In genomic region chr3:27637046-27637661, GRCm38 (mm10) we compare ENCODE assay signal across 15 mouse cellular contexts.
DNase-seq lines count a peak whose midpoint lies in the region; ATAC-seq and TF ChIP-seq lines count a peak whose summit lies in the region.
"Had no signal": no experiment of that assay in that cellular context is flagged by ENCODE, and none has a peak within 500 bp of the region (broad histone marks: within the 10 kb centered on the region; RNA-seq: fewer than 3 reads in every experiment).

No protein-coding gene starts in this region.

- WGBS in heart, embryonic 11.5 days (ENCODE audit: insufficient replicate concordance): 46% methylated on average over 6 of the region's 6 CpGs
- 68% methylated on average over 6 of the region's 6 CpGs for WGBS in kidney, embryonic 15.5 days
- 80% methylated on average over 6 of the region's 6 CpGs for WGBS in kidney, adult 2 months
- WGBS in embryonic facial prominence, embryonic 14.5 days: 51% methylated on average over 6 of the region's 6 CpGs

- no peak for DNase-seq in heart, postnatal 14 days
- DNase-seq in kidney, adult 2 months: no peak
- DNase-seq in Muller cell, postnatal 12 days (ENCODE audit: inconsistent ontology term): peak; percentile 69
- no peak for DNase-seq in embryonic facial prominence, embryonic 14.5 days (ENCODE audit: low spot score)
- DNase-seq in adrenal gland, adult 8-10 months: no peak
- DNase-seq in testis, postnatal 14 days (ENCODE audit: low spot score): no peak
- DNase-seq: cerebellum, adult 11-12 months; gastrocnemius, postnatal 14 days; right cerebral cortex, postnatal 4 days; thymus, postnatal 36 days had no signal

- intact Hi-C loops in heart, postnatal 14 days (cut with DNase I): no loop called here

- H3K4me3 ChIP-seq in heart, embryonic 11.5 days (ENCODE audit: low read depth, low read length): no peak overlapping the region
- H3K4me3 ChIP-seq in kidney, embryonic 15.5 days (replicated peaks): no peak overlapping the region
- H3K4me3 ChIP-seq in kidney, adult 2 months (ENCODE audit: insufficient read depth, low read depth, low read length): no peak overlapping the region
- no peak overlapping the region for H3K4me3 ChIP-seq in embryonic facial prominence, embryonic 14.5 days (ENCODE audit: low read depth, low read length)
- H3K4me3 ChIP-seq: myocyte had no signal

- no peak overlapping the region for H3K4me2 ChIP-seq in heart, embryonic 11.5 days
- no peak overlapping the region for H3K4me2 ChIP-seq in kidney, embryonic 15.5 days
- H3K4me2 ChIP-seq in embryonic facial prominence, embryonic 14.5 days (ENCODE audit: low read depth, low read length): no peak overlapping the region

- no peak overlapping the region for H3K9ac ChIP-seq in heart, embryonic 11.5 days (ENCODE audit: low read depth, low read length)
- no peak overlapping the region for H3K9ac ChIP-seq in kidney, embryonic 15.5 days
- no peak overlapping the region for H3K9ac ChIP-seq in embryonic facial prominence, embryonic 14.5 days (ENCODE audit: low read depth, low read length)

- 0 out of 2 replicates have a peak, but pooled peaks have one; percentile 6 for ATAC-seq in heart, embryonic 11.5 days (replicated peaks; ENCODE audit: insufficient number of reproducible peaks, low FRiP score, low TSS enrichment)
- peak; percentile 59 for ATAC-seq in kidney, embryonic 15.5 days (replicated peaks; ENCODE audit: low FRiP score)
- peak; percentile 65 for ATAC-seq in embryonic facial prominence, embryonic 14.5 days (ENCODE audit: low read depth)
- ATAC-seq: activated CD4-positive, CD25-positive, alpha-beta regulatory T cell, adult 4 months had no signal

- no peaks in the 10 kb centered on the region; the same call in none of the 2 replicates for H3K36me3 ChIP-seq in heart, embryonic 11.5 days (ENCODE audit: control insufficient read depth, insufficient read depth, low read length)
- peaks cover 37% of the 10 kb centered on the region for H3K36me3 ChIP-seq in kidney, embryonic 15.5 days
- no peaks in the 10 kb centered on the region for H3K36me3 ChIP-seq in kidney, adult 2 months (ENCODE audit: control insufficient read depth, insufficient read depth, low read length)
- peaks cover 18% of the 10 kb centered on the region for H3K36me3 ChIP-seq in embryonic facial prominence, embryonic 14.5 days (ENCODE audit: control insufficient read depth, insufficient read depth, low read length)

- no peak for TF ChIP-seq CTCF in kidney, adult 2 months (conservative IDR thresholded peaks at IDR 0.05; ENCODE audit: insufficient read depth, insufficient read length, low read depth, low read length)

- no peak overlapping the region for H3K27ac ChIP-seq in heart, embryonic 11.5 days (ENCODE audit: low read depth, low read length)
- H3K27ac ChIP-seq in kidney, embryonic 15.5 days: no peak overlapping the region
- no peak overlapping the region for H3K27ac ChIP-seq in kidney, adult 2 months (ENCODE audit: insufficient read depth, low read depth, low read length)
- H3K27ac ChIP-seq in embryonic facial prominence, embryonic 14.5 days (replicated peaks; ENCODE audit: low read depth, low read length): no peak overlapping the region
- H3K27ac ChIP-seq: macrophage had no signal

- H3K27me3 ChIP-seq in heart, embryonic 11.5 days (ENCODE audit: control insufficient read depth, insufficient read depth, low read length): no peaks in the 10 kb centered on the region
- no peaks in the 10 kb centered on the region for H3K27me3 ChIP-seq in kidney, embryonic 15.5 days
- H3K27me3 ChIP-seq in kidney, adult 2 months (replicated peaks; ENCODE audit: control insufficient read depth, insufficient read depth, low read length): no peaks in the 10 kb centered on the region
- H3K27me3 ChIP-seq in embryonic facial prominence, embryonic 14.5 days (replicated peaks; ENCODE audit: control insufficient read depth, insufficient read depth, low read length): no peaks in the 10 kb centered on the region

- TF ChIP-seq POLR2A in kidney, adult 2 months (IDR thresholded peaks at IDR 0.05; ENCODE audit: low read depth, low read length): no peak

- H3K4me1 ChIP-seq in heart, embryonic 11.5 days (ENCODE audit: control insufficient read depth, insufficient read depth, low read length): peaks cover 33% of the 10 kb centered on the region
- 0 out of 2 replicates have a peak, but pooled peaks cover 3% of the 10 kb centered on the region for H3K4me1 ChIP-seq in kidney, embryonic 15.5 days
- no peaks in the 10 kb centered on the region for H3K4me1 ChIP-seq in kidney, adult 2 months (ENCODE audit: control insufficient read depth, insufficient read depth, low read length)
- H3K4me1 ChIP-seq in embryonic facial prominence, embryonic 14.5 days (ENCODE audit: control insufficient read depth, insufficient read depth, low read length): no peaks in the 10 kb centered on the region; the same call in 1 of the 2 replicates

- H3K9me3 ChIP-seq in heart, embryonic 11.5 days (replicated peaks; ENCODE audit: control insufficient read depth, low read length): no peaks in the 10 kb centered on the region
- H3K9me3 ChIP-seq in kidney, embryonic 15.5 days (replicated peaks): no peaks in the 10 kb centered on the region
- H3K9me3 ChIP-seq in embryonic facial prominence, embryonic 14.5 days (ENCODE audit: control insufficient read depth, low read length): no peaks in the 10 kb centered on the region

Comparison
In these comparisons a context has a peak if more than half of its experiments do, and no peak if none do; other contexts are left out.
1. ATAC-seq: peak in every context shown above with its lines; median percentile 65 in embryonic facial prominence, embryonic 14.5 days; 59 in kidney, embryonic 15.5 days; 6 in heart, embryonic 11.5 days.